Mouse (Mus musculus) gastrocnemius, postnatal 14 days (tissue): ENCODE results near the gene Dnaic1. TPM values are rescaled to one million over a fixed set of nuclear protein-coding genes. Genes with fewer than 3 reads are reported as not detected.

ENCODE experiments used
- DNase-seq: peaks from one replicate; pipeline ENCODE4 v3.0.0; 2021; ENCODE audit warnings: mixed read lengths
- intact Hi-C: fragments of 180-260 bp; cut with DNase I; formaldehyde crosslinking; loops from one replicate; pipeline ENCODE4 v1.15.1; 2025; ENCODE audit warnings: low total_unique reads
- total RNA-seq, 2 experiments: library from RNA; stranded (reverse); gene quantifications; 2 replicates each; pipeline ENCODE4 v1.2.3; 2021

The Dnaic1 gene
- total RNA-seq, 2 experiments from 2014 or later: 0.47 to 0.58 TPM

GRCm38 (mm10) chr4:41566123-41566522, 3.5 kb upstream of the Dnaic1 start:
- no peak for DNase-seq
- intact Hi-C loops: no loop called here

GRCm38 (mm10) chr4:41568239-41568638, 1.3 kb upstream of the Dnaic1 start:
- peak; percentile 24 for DNase-seq
- intact Hi-C loops: no loop called here

GRCm38 (mm10) chr4:41568682-41569410, 729 bp upstream of the Dnaic1 start:
- intact Hi-C loops: no loop called here
- peak; percentile 33 for DNase-seq

GRCm38 (mm10) chr4:41571490-41571889, 1.9 kb downstream of the Dnaic1 start:
- intact Hi-C loops: no loop called here
- no peak for DNase-seq

- intact Hi-C loops: no loop called here
- no peak for DNase-seq
Measured at GRCm38 (mm10) chr4:41573492-41573891, 3.9 kb downstream of the Dnaic1 start.

- DNase-seq: no peak
- intact Hi-C loops: no loop called here
Measured at GRCm38 (mm10) chr4:41575914-41576313, 6.3 kb downstream of the Dnaic1 start.

GRCm38 (mm10) chr4:41583353-41583752, 13.8 kb downstream of the Dnaic1 start:
- intact Hi-C loops: no loop called here
- no peak for DNase-seq

GRCm38 (mm10) chr4:41602818-41603217, 33.2 kb downstream of the Dnaic1 start:
- no peak for DNase-seq
- intact Hi-C loops: loop anchor here (5.0 kb wide), 1 partner anchor 51 kb away; no protein-coding TSS in a partner anchor

GRCm38 (mm10) chr4:41604476-41605396, 35.2 kb downstream of the Dnaic1 start:
- DNase-seq: peak; percentile 50
- intact Hi-C loops: loop anchor here (5.0 kb wide), 2 partner anchors 52 to 103 kb away; no protein-coding TSS in a partner anchor

GRCm38 (mm10) chr4:41606784-41607183, 37.2 kb downstream of the Dnaic1 start:
- intact Hi-C loops: loop anchor here (5.0 kb wide), 1 partner anchor 101 kb away; no protein-coding TSS in a partner anchor
- DNase-seq: peak; percentile 59

- intact Hi-C loops: loop anchor here (5.0 to 10.0 kb wide), 4 partner anchors 42 to 135 kb away; no protein-coding TSS in a partner anchor
Measured at GRCm38 (mm10) chr4:41609681-41610593, 40.4 kb downstream of the Dnaic1 start.

GRCm38 (mm10) chr4:41610594-41610980, 41.0 kb downstream of the Dnaic1 start:
- intact Hi-C loops: loop anchor here (5.0 to 10.0 kb wide), 3 partner anchors 42 to 136 kb away; no protein-coding TSS in a partner anchor
- DNase-seq: no peak

More at GRCm38 (mm10) chr4:41609681-41610593, 40.4 kb downstream of the Dnaic1 start:
- no peak for DNase-seq

- DNase-seq: no peak
- intact Hi-C loops: loop anchor here (5.0 to 10.0 kb wide), 3 partner anchors 40 to 137 kb away; no protein-coding TSS in a partner anchor
Measured at GRCm38 (mm10) chr4:41612166-41612565, 42.6 kb downstream of the Dnaic1 start.

GRCm38 (mm10) chr4:41614156-41614555, 44.6 kb downstream of the Dnaic1 start:
- DNase-seq: peak; percentile 85
- intact Hi-C loops: loop anchor here (2.0 to 10.0 kb wide), 4 partner anchors 38 to 139 kb away; no protein-coding TSS in a partner anchor

- peak; percentile 34 for DNase-seq
- intact Hi-C loops: loop anchor here (2.0 to 10.0 kb wide), 3 partner anchors 63 to 141 kb away; no protein-coding TSS in a partner anchor
Measured at GRCm38 (mm10) chr4:41615661-41616599, 46.4 kb downstream of the Dnaic1 start.

GRCm38 (mm10) chr4:41618916-41619746, 49.6 kb downstream of the Dnaic1 start:
- intact Hi-C loops: loop anchor here (10.0 kb wide), 2 partner anchors 94 to 144 kb away; no protein-coding TSS in a partner anchor
- peak; percentile 85 for DNase-seq

GRCm38 (mm10) chr4:41622071-41622470, 52.5 kb downstream of the Dnaic1 start:
- no peak for DNase-seq

More at GRCm38 (mm10) chr4:41622071-41622470, 52.5 kb downstream of the Dnaic1 start:
- intact Hi-C loops: no loop called here
